Mouse (Mus musculus) ovary, adult 18-20 months (tissue): ENCODE results near the gene Fam20b.

ENCODE experiments used
- DNase-seq: peaks from one replicate; pipeline ENCODE4 v3.0.0; 2022; ENCODE audit warnings: low spot score, mixed read lengths

Gene Fam20b

GRCm38 (mm10) chr1:156727234-156728108 is 8.6 kb upstream of the Fam20b start:
- no peak for DNase-seq

- DNase-seq: no peak
These were observed 3.2 kb upstream of the Fam20b start for GRCm38 (mm10) chr1:156722089-156722488.

GRCm38 (mm10) chr1:156720046-156720445 is 1.2 kb upstream of the Fam20b start:
- DNase-seq: no peak

DNA sequence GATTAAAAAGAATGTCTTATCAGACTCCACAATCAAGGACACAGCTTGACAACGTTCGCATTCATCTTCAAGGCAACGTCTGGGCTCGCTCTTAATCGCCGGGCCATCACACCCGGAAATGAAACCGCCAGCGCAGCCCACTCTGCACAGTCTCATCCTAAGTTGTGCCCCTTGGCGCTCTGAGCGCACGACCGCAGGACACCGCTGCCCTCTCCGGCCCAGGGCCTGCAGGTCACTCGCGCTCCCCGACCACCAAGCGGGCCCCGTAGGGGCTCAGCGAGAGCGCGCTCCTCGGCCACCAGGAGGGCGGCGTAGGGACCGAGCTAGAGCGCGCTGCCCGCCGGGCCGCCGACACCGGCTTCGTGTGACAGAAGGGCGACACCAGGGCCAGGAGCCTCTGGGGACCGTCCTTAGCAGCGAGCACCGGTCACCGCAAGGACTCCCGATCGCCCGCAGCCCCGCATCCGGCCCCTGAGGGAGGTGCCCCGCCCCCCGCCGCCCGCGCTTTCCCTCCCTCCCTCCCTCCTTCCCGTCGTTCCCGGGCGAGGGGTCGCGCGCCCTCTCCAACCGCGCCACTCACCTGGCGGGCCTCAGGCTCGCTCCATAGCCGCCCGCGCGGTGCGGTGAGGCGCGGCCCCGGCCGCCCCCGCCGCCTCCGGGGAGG is 468 bp downstream of the Fam20b start:
- peak; percentile 12 for DNase-seq

GRCm38 (mm10) chr1:156717751-156718285 is 1.1 kb downstream of the Fam20b start:
- DNase-seq: no peak

GRCm38 (mm10) chr1:156716681-156717080 is 2.2 kb downstream of the Fam20b start:
- no peak for DNase-seq

DNA sequence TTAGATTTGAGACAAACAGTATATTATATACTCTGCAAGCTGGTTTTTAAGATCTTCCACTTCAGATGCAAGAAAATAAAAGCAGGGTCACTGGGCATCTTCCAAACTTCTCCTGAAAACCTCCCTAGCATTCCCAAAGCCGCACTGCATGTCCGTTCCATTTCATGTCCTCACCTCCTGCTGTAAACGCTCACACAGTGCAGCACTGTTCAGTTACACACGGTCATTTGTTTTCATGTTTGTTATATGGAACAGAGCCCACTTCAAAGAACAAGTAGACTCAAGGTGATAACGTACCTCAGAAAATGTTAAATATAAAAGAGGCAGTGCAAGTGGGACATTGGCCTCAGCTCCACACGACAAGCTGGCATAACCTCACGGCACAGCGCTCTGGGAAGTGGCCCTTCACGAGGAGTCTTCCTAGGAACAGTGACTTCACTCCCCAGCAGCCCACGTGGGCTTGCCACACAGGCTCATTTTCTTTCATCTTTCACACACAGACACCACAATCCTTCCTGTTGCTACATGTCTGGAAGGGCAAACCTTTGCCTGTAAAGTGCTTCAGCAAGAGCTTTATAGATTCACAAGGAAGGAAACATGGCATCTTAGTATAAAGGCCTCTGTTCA is 8.3 kb downstream of the Fam20b start:
- DNase-seq: no peak

- DNase-seq: no peak
These were observed 10.2 kb downstream of the Fam20b start for GRCm38 (mm10) chr1:156708672-156709071.

DNA sequence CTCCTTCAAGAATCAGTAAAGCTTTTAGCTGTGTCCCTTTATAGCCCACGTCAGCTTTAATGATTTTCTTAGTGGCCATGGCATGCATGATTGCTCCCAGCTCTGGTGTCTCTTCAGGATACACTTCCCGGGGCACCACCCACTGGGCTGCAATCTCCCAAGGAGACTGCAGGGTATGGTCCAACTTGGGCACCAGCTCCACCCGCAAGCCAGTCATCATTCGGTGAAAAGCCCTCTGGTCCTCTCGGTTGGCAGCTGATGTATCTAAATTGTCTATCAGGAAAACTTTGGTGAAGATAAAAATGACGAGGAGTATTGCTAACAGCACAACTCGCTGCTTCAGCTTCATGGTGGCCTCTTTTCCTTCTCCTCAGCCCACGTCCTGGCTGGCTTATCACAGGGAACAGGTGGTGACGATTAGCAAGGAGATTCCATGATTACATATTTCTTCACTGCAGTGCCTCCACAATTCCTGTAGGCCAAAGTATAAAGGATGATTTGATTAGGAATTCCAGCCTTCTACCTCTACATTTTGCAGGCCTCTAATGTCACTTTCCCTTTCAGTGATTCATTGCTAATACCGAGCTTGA is 13.1 kb downstream of the Fam20b start:
- no peak for DNase-seq

DNA sequence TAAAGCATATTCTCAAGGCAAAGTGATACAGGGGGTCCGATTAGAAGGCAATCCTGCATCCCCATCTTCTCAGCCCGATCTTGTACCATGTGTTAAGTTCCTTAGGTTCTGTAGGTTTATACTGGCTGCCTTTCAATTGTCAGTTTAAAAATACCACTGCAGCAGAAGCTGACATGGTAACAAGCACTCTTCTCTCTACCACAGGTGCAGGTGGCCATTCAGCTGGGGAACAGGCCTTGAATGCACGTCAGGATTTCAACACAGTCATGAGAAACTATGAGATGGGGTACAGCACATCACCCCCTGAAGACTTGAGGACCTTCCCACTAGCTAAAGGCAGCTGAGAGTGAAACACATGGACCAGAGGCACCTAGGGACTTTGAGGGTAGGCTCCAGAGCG is 15.4 kb downstream of the Fam20b start:
- DNase-seq: no peak

DNA sequence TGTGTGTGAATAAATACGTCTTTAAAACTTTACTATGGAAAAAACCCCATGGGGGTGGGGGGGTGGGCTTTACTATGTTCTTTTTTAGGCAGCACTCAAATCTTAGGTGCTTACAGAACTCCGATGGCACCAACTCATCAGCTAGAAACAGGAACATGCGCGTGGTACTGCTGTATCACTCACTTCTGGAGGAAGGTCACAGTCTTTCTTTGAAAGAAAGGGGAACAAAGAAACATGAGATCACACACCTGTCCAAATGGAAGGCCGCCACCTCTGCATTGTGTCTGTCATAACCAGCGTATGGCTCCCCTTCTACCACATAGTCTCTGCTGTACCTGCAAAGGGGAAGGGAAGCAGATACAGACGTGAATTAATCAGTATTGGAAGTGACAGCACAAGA is 16.7 kb downstream of the Fam20b start:
- DNase-seq: no peak

- no peak for DNase-seq
These were observed 32.7 kb downstream of the Fam20b start for GRCm38 (mm10) chr1:156686025-156686661.

GRCm38 (mm10) chr1:156679599-156679998 is 39.3 kb downstream of the Fam20b start:
- no peak for DNase-seq

- no peak for DNase-seq
These were observed 41.7 kb downstream of the Fam20b start for GRCm38 (mm10) chr1:156677230-156677629.

DNA sequence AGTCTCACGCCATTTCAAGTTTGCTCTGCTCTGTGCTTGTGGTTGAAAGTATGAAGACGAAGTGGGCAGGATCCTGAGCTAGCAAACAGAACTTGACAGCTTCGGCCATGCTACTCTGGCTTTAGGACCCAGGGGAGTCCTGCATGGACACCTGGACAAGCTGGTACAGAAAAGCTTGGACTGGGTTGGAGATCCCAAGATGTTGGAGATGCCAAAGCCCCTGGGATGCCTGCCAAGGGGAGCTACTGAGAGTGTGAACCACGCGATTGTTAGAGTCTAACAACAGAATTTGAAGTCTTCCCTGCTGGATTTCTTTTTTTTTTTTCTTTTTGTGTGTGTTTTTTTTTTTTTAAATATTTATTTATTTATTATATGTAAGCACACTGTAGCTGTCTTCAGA is 42.3 kb downstream of the Fam20b start:
- no peak for DNase-seq

DNA sequence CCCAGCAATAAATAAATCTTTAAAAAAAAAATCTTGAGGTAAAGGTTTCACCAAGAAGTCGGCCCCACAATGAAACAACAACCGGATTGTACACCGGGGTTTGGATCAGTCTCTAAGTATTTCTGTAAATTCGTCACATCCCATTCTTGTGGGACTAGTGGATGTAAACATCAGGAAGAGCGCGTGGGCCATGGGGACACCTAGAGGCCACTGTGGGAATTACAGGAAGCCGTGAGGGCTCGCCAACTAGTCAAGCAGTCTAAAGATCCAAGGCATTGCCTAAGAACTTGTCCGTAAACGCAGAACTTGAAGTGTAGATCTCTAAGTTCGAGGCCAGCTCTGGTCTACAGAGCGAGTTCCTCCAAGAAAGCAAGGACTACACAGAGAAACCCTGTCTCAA is 42.7 kb downstream of the Fam20b start:
- DNase-seq: no peak

DNA sequence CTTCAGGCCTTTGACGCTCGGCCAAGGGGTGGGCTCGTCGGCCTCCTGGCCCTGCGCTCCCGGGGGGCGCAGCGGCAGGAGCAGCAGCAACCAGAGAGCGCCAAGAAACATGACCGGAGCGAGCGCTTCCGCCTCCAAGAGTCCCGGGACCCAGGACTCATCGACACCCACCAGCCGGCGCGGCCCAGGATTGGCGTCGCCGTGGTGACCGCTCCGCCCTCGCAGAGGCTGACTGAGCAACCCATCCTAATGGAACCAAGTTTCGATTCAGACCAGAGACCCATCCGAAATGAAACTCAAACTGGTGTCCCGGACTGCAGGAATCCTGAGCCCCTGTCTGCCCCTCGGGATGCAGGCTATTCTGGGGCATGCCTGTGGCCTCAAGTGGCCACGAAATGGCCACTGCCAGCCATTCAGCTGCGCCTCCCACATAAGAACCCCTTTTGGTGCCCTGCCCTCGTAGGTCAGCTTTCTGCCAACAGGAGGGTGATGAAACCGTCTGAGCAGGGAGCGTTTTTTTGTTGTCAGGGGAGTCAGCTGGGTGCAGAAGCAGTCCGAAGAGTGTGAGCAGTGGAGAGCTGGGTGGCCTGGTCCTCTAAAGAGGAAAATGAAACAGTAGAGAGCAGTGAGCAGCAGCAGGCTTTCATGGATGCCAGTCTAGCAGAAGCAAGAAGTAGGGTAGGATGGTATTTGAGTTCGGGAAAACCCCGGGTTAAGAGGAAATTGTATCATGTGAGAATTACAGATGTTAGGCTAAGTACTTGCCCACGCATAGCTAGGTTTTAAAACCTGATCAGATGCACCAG is 44.5 kb downstream of the Fam20b start, which contains the start of gene Tor3a:
TSS of gene Tor3a (minus strand) at position 162 of the 806 bp plus-strand sequence.
- DNase-seq: peak; percentile 75

GRCm38 (mm10) chr1:156673476-156674194 is 45.3 kb downstream of the Fam20b start:
- no peak for DNase-seq

DNA sequence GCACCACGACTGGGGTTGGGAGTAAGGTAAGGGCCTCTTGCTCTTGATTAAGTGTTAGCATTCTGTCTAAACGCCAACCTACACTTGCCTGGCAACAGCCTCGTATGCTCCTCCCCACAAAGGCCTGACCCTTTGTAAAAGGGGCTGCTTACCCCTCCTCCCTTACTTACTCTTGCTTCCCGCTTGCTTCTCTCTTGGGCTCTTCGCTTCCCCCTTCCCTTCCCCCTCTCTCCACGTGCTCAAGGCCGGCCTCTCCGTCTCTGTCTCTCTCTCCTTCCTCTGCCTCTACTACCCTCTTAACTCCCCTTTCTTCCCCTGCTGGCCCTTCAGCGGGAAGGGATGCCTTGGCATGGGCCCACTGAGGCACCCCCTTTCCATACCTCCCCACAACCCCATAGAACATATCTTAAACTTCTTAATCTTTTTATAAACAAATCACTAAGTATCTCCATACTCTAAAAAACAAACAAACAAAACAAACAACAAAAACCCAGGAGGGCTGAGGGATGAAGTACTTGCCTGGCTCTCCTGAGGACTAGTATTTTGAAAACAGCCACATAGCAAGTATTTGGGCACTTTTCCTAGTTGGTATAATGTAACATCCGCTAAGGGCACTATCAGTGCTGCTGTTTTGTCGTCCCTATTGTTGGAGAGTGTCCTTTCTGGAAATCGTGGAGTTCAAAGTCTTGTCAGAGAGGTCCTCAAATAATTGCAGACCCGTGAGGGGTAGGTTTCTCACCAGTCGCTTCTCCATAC is 46.0 kb downstream of the Fam20b start:
- no peak for DNase-seq
